Mouse (Mus musculus) thymus, adult 2 months (tissue): Measurements from ENCODE around the gene Insig2. TPM values are rescaled to one million over a fixed set of nuclear protein-coding genes. Genes with fewer than 3 reads are reported as not detected.

ENCODE experiments used
- DNase-seq: peaks from one replicate; pipeline ENCODE4 v3.0.0; 2021
- H3K27ac ChIP-seq: fragments of 200-500 bp; 2 replicates; pipeline ENCODE4 v1.5.1; 2012; ENCODE audit warnings: low read length, control low read depth; ENCODE audit not compliant: control insufficient read depth, insufficient read depth
- H3K27me3 ChIP-seq: fragments of 200-500 bp; 2 replicates; pipeline ENCODE4 v1.6.1; 2012; ENCODE audit warnings: mild to moderate bottlenecking, low read length, moderate library complexity, mixed read lengths; ENCODE audit not compliant: control insufficient read depth, insufficient read depth
- H3K36me3 ChIP-seq: fragments of 200-500 bp; 2 replicates; pipeline ENCODE4 v1.6.1; 2012; ENCODE audit warnings: mild to moderate bottlenecking, low read length, moderate library complexity; ENCODE audit not compliant: control insufficient read depth, insufficient read depth
- H3K4me1 ChIP-seq: fragments of 200-500 bp; replicated peaks from 2 replicates; pipeline ENCODE4 v1.6.1; 2012; ENCODE audit warnings: low read length; ENCODE audit not compliant: control insufficient read depth, insufficient read depth
- H3K4me3 ChIP-seq: fragments of 200-500 bp; 2 replicates; pipeline ENCODE4 v1.5.1; 2012; ENCODE audit warnings: mild to moderate bottlenecking, low read length, control low read depth, moderate library complexity; ENCODE audit not compliant: control insufficient read depth, insufficient read depth
- CTCF ChIP-seq: fragments of 200-500 bp; IDR thresholded peaks from 2 replicates; pipeline ENCODE4 v1.5.1; 2012; ENCODE audit warnings: mild to moderate bottlenecking, control low read depth, low read length, moderate library complexity, borderline replicate concordance; ENCODE audit not compliant: control insufficient read depth, poor library complexity, insufficient read depth; ENCODE audit errors: extremely low read depth
- POLR2A ChIP-seq: fragments of 200-500 bp; IDR thresholded peaks from 2 replicates; pipeline ENCODE4 v1.6.1; 2012; ENCODE audit warnings: mild to moderate bottlenecking, low read length, control low read depth, moderate library complexity; ENCODE audit not compliant: control insufficient read depth, poor library complexity, insufficient read depth; ENCODE audit errors: extremely low read depth
- WGBS: fragments of 180-500 bp; shearing (Covaris S2); methylation state at CpG from one replicate; pipeline ENCODE4 v1.1.7; 2018; 5-methylcytosine and 5-hydroxymethylcytosine counted together
- polyA plus RNA-seq: library from polyadenylated mRNA; depleted of rRNA; stranded (reverse); fragments of >200 nt; gene quantifications from 2 replicates; pipeline ENCODE4 v1.2.3, GENCODE M21; 2012

The Insig2 gene
- polyA plus RNA-seq, 1 experiment, result 27.5 TPM

- H3K4me3 ChIP-seq, result no peak overlapping the region
- 93% methylated on average over 5 of the region's 5 CpGs for whole genome bisulfite sequencing
- DNase-seq, result no peak
- no peaks in the 10 kb centered on the region for H3K4me1 ChIP-seq
- TF ChIP-seq CTCF, result no peak
- no peak for TF ChIP-seq POLR2A
- no peaks in the 10 kb centered on the region for H3K36me3 ChIP-seq
- H3K27me3 ChIP-seq, result no peaks in the 10 kb centered on the region
- no peak overlapping the region for H3K27ac ChIP-seq
Observed at GRCm38 (mm10) chr1:121296717-121297255, 35.6 kb downstream of the Insig2 start.

- no peak for DNase-seq
Observed at GRCm38 (mm10) chr1:121293571-121293970, 38.8 kb downstream of the Insig2 start.

GRCm38 (mm10) chr1:121290841-121291240 lies 41.5 kb downstream of the Insig2 start:
- WGBS, result 93% methylated on average over 10 of the region's 10 CpGs
- no peaks in the 10 kb centered on the region for H3K27me3 ChIP-seq
- H3K27ac ChIP-seq, result no peak overlapping the region
- TF ChIP-seq CTCF (no peak), POLR2A (no peak)
- no peaks in the 10 kb centered on the region for H3K36me3 ChIP-seq
- no peaks in the 10 kb centered on the region for H3K4me1 ChIP-seq
- H3K4me3 ChIP-seq, result no peak overlapping the region
- no peak for DNase-seq

More at GRCm38 (mm10) chr1:121293571-121293970, 38.8 kb downstream of the Insig2 start:
- Histone ChIP-seq H3K27me3 (no peaks in the 10 kb centered on the region), H3K4me1 (no peaks in the 10 kb centered on the region), H3K27ac (no peak overlapping the region), H3K4me3 (no peak overlapping the region), H3K36me3 (no peaks in the 10 kb centered on the region)
- 63% methylated on average over 3 of the region's 3 CpGs for WGBS
- no peak for TF ChIP-seq CTCF
- no peak for TF ChIP-seq POLR2A

GRCm38 (mm10) chr1:121290340-121290739 lies 42.0 kb downstream of the Insig2 start:
- no peak for DNase-seq
- Histone ChIP-seq H3K4me3 (no peak overlapping the region), H3K27ac (no peak overlapping the region), H3K36me3 (no peaks in the 10 kb centered on the region), H3K4me1 (no peaks in the 10 kb centered on the region), H3K27me3 (no peaks in the 10 kb centered on the region)
- no peak for TF ChIP-seq CTCF
- TF ChIP-seq POLR2A, result no peak
- 76% methylated on average over 5 of the region's 5 CpGs for WGBS

GRCm38 (mm10) chr1:121284197-121284596 lies 48.2 kb downstream of the Insig2 start:
- TF ChIP-seq CTCF (no peak), POLR2A (no peak)
- Histone ChIP-seq H3K36me3 (no peaks in the 10 kb centered on the region), H3K27me3 (no peaks in the 10 kb centered on the region), H3K4me1 (no peaks in the 10 kb centered on the region), H3K4me3 (no peak overlapping the region), H3K27ac (no peak overlapping the region)
- WGBS, result 91% methylated on average over 2 of the region's 2 CpGs
- no peak for DNase-seq

- no peak for TF ChIP-seq CTCF
- no peak for TF ChIP-seq POLR2A
- WGBS, result 100% methylated on average over 1 of the region's 1 CpGs
- no peak for DNase-seq
Observed at GRCm38 (mm10) chr1:121280501-121280900, 51.9 kb downstream of the Insig2 start.

GRCm38 (mm10) chr1:121278370-121278769 lies 54.0 kb downstream of the Insig2 start:
- Histone ChIP-seq H3K36me3 (no peaks in the 10 kb centered on the region), H3K27me3 (no peaks in the 10 kb centered on the region), H3K4me1 (no peaks in the 10 kb centered on the region), H3K27ac (no peak overlapping the region), H3K4me3 (no peak overlapping the region)
- DNase-seq, result no peak
- TF ChIP-seq CTCF (no peak), POLR2A (no peak)
- WGBS, result 84% methylated on average over 3 of the region's 3 CpGs

More at GRCm38 (mm10) chr1:121280501-121280900, 51.9 kb downstream of the Insig2 start:
- H3K27me3 ChIP-seq, result no peaks in the 10 kb centered on the region
- H3K4me3 ChIP-seq, result no peak overlapping the region
- no peaks in the 10 kb centered on the region for H3K36me3 ChIP-seq
- H3K4me1 ChIP-seq, result no peaks in the 10 kb centered on the region
- H3K27ac ChIP-seq, result no peak overlapping the region
